Mouse (Mus musculus): ENCODE data around the gene Eppin. TPM values are rescaled to one million over a fixed set of nuclear protein-coding genes. Genes with fewer than 3 reads are reported as not detected.
A peak's percentile ranks its signal among the peaks of the same experiment; 100 is the strongest.
"Not testable (repeated sequence)": the region's sequence is repeated elsewhere in the genome, so short reads cannot be mapped to it uniquely, and the experiment has no call there.

Eppin gene
- polyA plus RNA-seq, 1 experiment from 2014 or later, result not detected

DNA sequence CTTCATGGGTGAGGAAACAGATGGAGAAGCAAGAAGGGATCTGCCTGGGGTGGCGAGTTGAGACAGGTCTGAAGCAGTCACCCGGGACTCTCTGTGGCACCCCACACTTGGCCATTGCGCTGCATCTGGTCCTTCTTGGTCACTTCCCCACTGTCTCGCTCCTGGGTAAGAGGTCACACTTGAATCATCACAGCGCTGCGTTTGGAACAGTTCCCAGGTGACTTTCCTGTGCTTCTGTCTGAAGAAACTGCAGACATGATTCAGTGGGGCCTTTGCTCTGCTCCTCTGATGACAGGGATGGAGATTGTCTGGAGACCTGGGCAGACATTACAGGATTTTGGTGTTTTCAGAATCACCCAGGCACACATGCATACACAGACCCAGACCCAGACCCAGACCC, 15.4 kb upstream of the Eppin start:
- H3K27ac ChIP-seq (replicated peaks; ENCODE audit: low read depth, low read length), result no peak overlapping the region
- ATAC-seq (ENCODE audit: low read depth) (no peak), DNase-seq (ENCODE audit: low spot score) (no peak)
- H3K4me1 ChIP-seq (ENCODE audit: control insufficient read depth, insufficient read depth, low read length), result no peaks in the 10 kb centered on the region
- WGBS, result 80% methylated on average over 6 of the region's 6 CpGs
- no peaks in the 10 kb centered on the region for H3K9me3 ChIP-seq (ENCODE audit: control insufficient read depth, low read length)
- H3K9ac ChIP-seq (ENCODE audit: low read depth, low read length), result no peak overlapping the region
- no peak overlapping the region for H3K4me2 ChIP-seq (ENCODE audit: low read depth, low read length)
- H3K27me3 ChIP-seq (replicated peaks; ENCODE audit: control insufficient read depth, insufficient read depth, low read length), result no peaks in the 10 kb centered on the region
- no peak overlapping the region for H3K4me3 ChIP-seq (ENCODE audit: low read depth, low read length)
- no peaks in the 10 kb centered on the region for H3K36me3 ChIP-seq (ENCODE audit: control insufficient read depth, insufficient read depth, low read length)

DNA sequence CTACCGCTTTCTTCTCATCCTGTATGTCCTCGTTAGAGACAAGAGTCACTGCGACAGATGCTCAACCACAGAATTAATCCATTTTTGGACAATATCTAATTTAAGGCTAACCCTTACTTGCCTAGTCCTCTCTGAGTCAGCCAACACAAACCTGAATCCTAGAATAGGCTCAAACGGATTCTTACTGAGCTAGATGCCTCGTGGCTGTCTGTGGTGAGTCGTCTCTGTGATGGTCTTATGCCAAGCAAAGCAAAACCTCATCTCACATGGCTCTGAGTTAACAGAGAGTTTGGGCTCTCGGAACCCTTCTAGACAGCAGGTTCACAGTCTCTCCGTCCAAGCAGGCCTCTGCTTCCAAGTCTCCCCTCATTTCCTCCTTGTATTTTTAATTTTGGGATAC, 11.0 kb upstream of the Eppin start:
- H3K27ac ChIP-seq (replicated peaks; ENCODE audit: low read depth, low read length), result no peak overlapping the region
- H3K4me3 ChIP-seq (ENCODE audit: low read depth, low read length), result no peak overlapping the region
- no peak for DNase-seq (ENCODE audit: low spot score)
- WGBS, result 81% methylated on average over 8 of the region's 8 CpGs
- peaks cover 3% of the 10 kb centered on the region; the same call in 1 of the 2 replicates for H3K9me3 ChIP-seq (ENCODE audit: control insufficient read depth, low read length)
- H3K4me2 ChIP-seq (ENCODE audit: low read depth, low read length), result no peak overlapping the region
- H3K36me3 ChIP-seq (ENCODE audit: control insufficient read depth, insufficient read depth, low read length), result no peaks in the 10 kb centered on the region
- ATAC-seq (ENCODE audit: low read depth), result no peak
- H3K4me1 ChIP-seq (ENCODE audit: control insufficient read depth, insufficient read depth, low read length), result no peaks in the 10 kb centered on the region
- H3K27me3 ChIP-seq (replicated peaks; ENCODE audit: control insufficient read depth, insufficient read depth, low read length), result no peaks in the 10 kb centered on the region
- no peak overlapping the region for H3K9ac ChIP-seq (ENCODE audit: low read depth, low read length)

DNA sequence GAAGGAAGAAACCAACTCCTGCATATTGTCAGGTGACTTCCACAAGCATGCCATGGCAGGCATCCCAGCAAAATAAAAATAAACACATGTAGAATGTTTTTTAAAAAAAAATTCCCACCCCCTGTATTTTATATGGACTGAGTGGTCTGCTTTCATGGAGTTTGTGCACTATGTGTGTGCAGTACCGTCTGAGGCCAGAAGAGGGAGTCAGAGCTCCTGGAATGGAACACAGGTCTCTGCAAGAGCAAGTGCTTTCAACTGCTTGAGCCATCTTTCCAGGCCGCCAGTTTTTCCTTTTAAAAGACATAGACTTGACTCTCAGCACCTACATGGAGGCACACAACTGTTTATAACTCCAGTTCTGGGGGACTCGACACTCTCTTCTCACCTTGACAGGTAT, 10.1 kb upstream of the Eppin start:
- 90% methylated on average over 3 of the region's 3 CpGs for WGBS
- Histone ChIP-seq H3K9ac (ENCODE audit: low read depth, low read length) (no peak overlapping the region), H3K4me2 (ENCODE audit: low read depth, low read length) (no peak overlapping the region), H3K27ac (replicated peaks; ENCODE audit: low read depth, low read length) (no peak overlapping the region), H3K4me3 (ENCODE audit: low read depth, low read length) (no peak overlapping the region), H3K4me1 (ENCODE audit: control insufficient read depth, insufficient read depth, low read length) (no peaks in the 10 kb centered on the region), H3K9me3 (ENCODE audit: control insufficient read depth, low read length) (peaks cover 3% of the 10 kb centered on the region; the same call in 1 of the 2 replicates), H3K27me3 (replicated peaks; ENCODE audit: control insufficient read depth, insufficient read depth, low read length) (no peaks in the 10 kb centered on the region), H3K36me3 (ENCODE audit: control insufficient read depth, insufficient read depth, low read length) (no peaks in the 10 kb centered on the region)
- DNase-seq (ENCODE audit: low spot score), result no peak
- no peak for ATAC-seq (ENCODE audit: low read depth)

DNA sequence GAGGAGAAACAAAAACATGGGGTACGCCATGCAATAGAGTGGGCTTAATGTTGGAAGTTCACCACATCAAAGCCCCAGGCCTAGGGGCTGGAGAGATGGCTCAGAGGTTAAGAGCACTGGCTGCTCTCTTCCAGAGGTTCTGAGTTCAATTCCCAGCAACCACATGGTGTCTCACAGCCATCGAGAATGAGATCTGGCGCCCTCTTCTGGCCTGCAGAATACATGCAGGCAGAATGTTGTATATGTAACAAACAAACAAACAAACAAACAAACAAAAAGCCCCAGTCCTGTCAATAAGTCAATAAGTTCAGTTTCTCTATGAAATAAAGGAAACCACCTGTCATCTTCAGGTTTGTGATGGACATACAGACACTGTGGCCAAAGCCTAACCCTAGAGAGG, 6.8 kb upstream of the Eppin start:
- H3K27ac ChIP-seq (replicated peaks; ENCODE audit: low read depth, low read length), result no peak overlapping the region
- no peaks in the 10 kb centered on the region for H3K4me1 ChIP-seq (ENCODE audit: control insufficient read depth, insufficient read depth, low read length)
- no peak overlapping the region for H3K4me2 ChIP-seq (ENCODE audit: low read depth, low read length)
- no peak overlapping the region for H3K4me3 ChIP-seq (ENCODE audit: low read depth, low read length)
- ATAC-seq (ENCODE audit: low read depth) (no peak), DNase-seq (ENCODE audit: low spot score) (no peak)
- no peaks in the 10 kb centered on the region for H3K36me3 ChIP-seq (ENCODE audit: control insufficient read depth, insufficient read depth, low read length)
- H3K27me3 ChIP-seq (replicated peaks; ENCODE audit: control insufficient read depth, insufficient read depth, low read length), result no peaks in the 10 kb centered on the region
- H3K9ac ChIP-seq (ENCODE audit: low read depth, low read length), result no peak overlapping the region
- peaks cover 3% of the 10 kb centered on the region; the same call in 1 of the 2 replicates for H3K9me3 ChIP-seq (ENCODE audit: control insufficient read depth, low read length)
- 67% methylated on average over 3 of the region's 3 CpGs for WGBS

DNA sequence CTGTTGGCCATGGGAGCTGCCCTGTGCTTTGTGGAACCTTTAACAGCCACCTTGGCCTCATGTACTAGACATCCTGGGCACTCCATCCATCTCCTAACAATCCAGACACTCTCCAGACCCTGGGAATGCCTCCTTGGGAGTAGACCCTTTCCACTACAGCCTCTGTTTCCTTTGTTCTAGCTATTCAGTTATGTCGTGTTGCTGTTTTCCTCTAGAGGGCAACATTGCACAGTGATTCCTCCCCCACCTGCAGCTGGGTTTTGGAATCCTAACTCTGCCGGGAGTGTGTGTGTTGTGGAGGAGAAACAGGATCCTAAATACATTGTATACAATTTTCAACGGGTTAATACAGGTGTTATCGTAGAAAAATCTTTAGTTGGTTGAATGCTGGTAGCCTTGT, 1.4 kb downstream of the Eppin start:
- no peak overlapping the region for H3K4me2 ChIP-seq (ENCODE audit: low read depth, low read length)
- H3K27ac ChIP-seq (replicated peaks; ENCODE audit: low read depth, low read length), result no peak overlapping the region
- H3K9ac ChIP-seq (ENCODE audit: low read depth, low read length), result no peak overlapping the region
- no peak overlapping the region for H3K4me3 ChIP-seq (ENCODE audit: low read depth, low read length)
- WGBS, result 4% methylated on average over 4 of the region's 4 CpGs
- no peaks in the 10 kb centered on the region for H3K4me1 ChIP-seq (ENCODE audit: control insufficient read depth, insufficient read depth, low read length)
- no peaks in the 10 kb centered on the region for H3K27me3 ChIP-seq (replicated peaks; ENCODE audit: control insufficient read depth, insufficient read depth, low read length)
- ATAC-seq (ENCODE audit: low read depth) (peak; percentile 44; the same call in 1 of the 2 replicates), DNase-seq (ENCODE audit: low spot score) (peak; percentile 69)
- H3K9me3 ChIP-seq (ENCODE audit: control insufficient read depth, low read length), result no peaks in the 10 kb centered on the region
- H3K36me3 ChIP-seq (ENCODE audit: control insufficient read depth, insufficient read depth, low read length), result no peaks in the 10 kb centered on the region

DNA sequence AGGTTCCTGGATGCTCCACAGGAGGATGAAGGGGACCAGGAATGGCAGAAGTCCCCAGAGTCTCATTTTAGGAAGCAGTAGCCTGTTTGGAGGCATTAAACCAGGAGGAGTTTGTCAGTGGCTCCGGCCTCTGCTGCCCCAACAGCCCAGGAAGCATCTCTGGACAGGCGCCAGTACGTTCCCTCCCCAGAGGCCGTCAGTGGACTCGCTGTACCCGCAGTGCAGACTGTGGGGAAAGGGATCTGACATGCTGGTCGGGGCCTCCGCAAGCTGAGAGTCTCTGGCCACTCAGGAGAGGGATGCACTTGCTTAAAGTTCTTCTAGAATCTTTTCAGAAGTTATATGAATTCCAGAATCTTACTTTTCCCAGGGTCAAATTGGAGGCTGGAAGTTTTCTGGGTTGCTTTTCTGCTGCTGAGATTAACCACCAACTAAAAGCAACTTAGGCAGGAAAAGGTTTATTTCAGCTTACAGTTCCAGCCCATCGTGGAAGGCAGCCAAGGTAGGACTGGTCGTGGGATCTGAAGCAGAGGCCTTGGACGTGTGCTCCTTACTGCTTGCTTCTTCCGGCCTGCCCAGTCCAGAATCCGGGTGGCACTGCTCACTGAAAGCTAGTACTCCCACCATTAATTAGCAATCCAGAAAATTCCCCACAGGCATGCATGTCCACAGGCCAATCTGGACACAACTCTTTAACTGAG, 8.2 kb downstream of the Eppin start, which contains the start of gene Wfdc6a:
Wfdc6a (minus strand) TSS at position 423 of the 701 bp plus-strand sequence.
- WGBS, result 51% methylated on average over 13 of the region's 13 CpGs
- not testable (repeated sequence) for H3K27ac ChIP-seq (replicated peaks; ENCODE audit: low read depth, low read length); H3K36me3 ChIP-seq (ENCODE audit: control insufficient read depth, insufficient read depth, low read length); H3K4me3 ChIP-seq (ENCODE audit: low read depth, low read length); H3K4me2 ChIP-seq (ENCODE audit: low read depth, low read length); H3K9me3 ChIP-seq (ENCODE audit: control insufficient read depth, low read length); H3K27me3 ChIP-seq (replicated peaks; ENCODE audit: control insufficient read depth, insufficient read depth, low read length); H3K9ac ChIP-seq (ENCODE audit: low read depth, low read length); ATAC-seq (ENCODE audit: low read depth); H3K4me1 ChIP-seq (ENCODE audit: control insufficient read depth, insufficient read depth, low read length)
- DNase-seq (ENCODE audit: low spot score), result peak; percentile 53

DNA sequence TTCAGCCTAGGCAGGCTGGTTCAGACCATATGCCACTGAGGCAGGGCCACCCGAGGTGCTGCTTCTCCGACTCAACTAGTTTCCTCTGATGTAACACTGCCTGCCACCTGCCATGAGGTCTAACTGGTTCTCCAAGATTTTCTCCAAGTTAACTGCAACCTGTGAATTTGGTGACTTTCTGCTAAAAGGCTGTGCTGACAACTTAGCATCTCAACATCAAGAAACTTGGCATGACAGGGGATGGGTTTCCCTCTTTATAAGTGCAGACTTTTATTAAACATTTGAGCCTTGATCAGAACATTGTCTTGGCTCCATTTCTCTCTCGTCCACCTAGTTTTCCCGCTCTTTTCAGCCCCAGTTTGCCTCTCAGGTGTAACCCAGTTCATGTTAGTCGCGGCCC, 20.0 kb downstream of the Eppin start, which contains the start of gene Spint3:
Spint3 (minus strand) TSS at position 101 of the 400 bp plus-strand sequence.
- H3K27me3 ChIP-seq (replicated peaks; ENCODE audit: control insufficient read depth, insufficient read depth, low read length); H3K4me1 ChIP-seq (ENCODE audit: control insufficient read depth, insufficient read depth, low read length); H3K9me3 ChIP-seq (ENCODE audit: control insufficient read depth, low read length); H3K4me2 ChIP-seq (ENCODE audit: low read depth, low read length); H3K27ac ChIP-seq (replicated peaks; ENCODE audit: low read depth, low read length); ATAC-seq (ENCODE audit: low read depth); H3K9ac ChIP-seq (ENCODE audit: low read depth, low read length); H3K36me3 ChIP-seq (ENCODE audit: control insufficient read depth, insufficient read depth, low read length); H3K4me3 ChIP-seq (ENCODE audit: low read depth, low read length); DNase-seq (ENCODE audit: low spot score): not testable (repeated sequence)
- 83% methylated on average over 6 of the region's 6 CpGs for WGBS

DNA sequence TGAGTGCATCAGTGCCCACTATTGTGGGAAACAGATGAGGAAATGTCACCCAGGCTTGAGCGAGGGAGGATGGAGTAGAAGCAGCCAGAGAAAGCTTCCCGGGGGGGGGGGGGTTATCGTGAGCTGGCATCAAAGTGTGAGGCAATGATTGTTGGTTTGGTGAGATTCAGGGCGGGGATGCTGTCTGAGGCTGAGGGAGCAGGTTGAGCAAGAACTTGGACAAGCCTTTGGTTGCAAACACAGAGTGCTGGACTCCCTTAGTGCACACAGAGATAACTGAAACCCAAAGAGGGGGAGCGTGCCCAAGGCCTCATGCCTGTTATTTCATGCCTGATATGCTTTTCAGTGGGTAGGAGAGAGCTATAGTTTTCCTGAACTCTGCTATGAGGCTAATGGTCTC, 25.9 kb downstream of the Eppin start:
- Histone ChIP-seq H3K4me1 (ENCODE audit: control insufficient read depth, insufficient read depth, low read length) (0 out of 2 replicates have a peak, but pooled peaks cover 4% of the 10 kb centered on the region), H3K9ac (ENCODE audit: low read depth, low read length) (no peak overlapping the region), H3K4me2 (ENCODE audit: low read depth, low read length) (no peak overlapping the region), H3K27me3 (replicated peaks; ENCODE audit: control insufficient read depth, insufficient read depth, low read length) (no peaks in the 10 kb centered on the region), H3K4me3 (ENCODE audit: low read depth, low read length) (no peak overlapping the region), H3K9me3 (ENCODE audit: control insufficient read depth, low read length) (no peaks in the 10 kb centered on the region), H3K27ac (replicated peaks; ENCODE audit: low read depth, low read length) (no peak overlapping the region), H3K36me3 (ENCODE audit: control insufficient read depth, insufficient read depth, low read length) (no peaks in the 10 kb centered on the region)
- 90% methylated on average over 5 of the region's 5 CpGs for WGBS
- ATAC-seq (ENCODE audit: low read depth) (no peak), DNase-seq (ENCODE audit: low spot score) (no peak)

DNA sequence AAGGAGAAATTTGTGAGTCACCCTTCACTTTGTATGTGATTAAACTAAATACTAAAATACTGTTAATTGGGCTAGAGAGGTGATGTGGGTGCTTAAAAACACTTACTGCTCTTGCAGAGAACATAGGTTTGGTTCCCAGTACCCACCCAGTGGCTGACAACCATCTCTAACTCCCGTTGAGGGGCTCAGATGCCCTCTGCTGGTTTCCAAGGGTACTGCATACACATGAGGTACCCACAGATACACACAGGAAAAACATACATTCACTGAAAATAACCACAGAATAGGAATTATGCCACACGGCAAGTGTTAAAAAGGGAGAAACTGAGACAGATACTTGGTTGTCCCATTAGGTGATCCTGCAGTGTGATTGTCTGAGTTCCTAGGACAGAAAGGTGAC, 26.4 kb downstream of the Eppin start:
- Histone ChIP-seq H3K27ac (replicated peaks; ENCODE audit: low read depth, low read length) (no peak overlapping the region), H3K36me3 (ENCODE audit: control insufficient read depth, insufficient read depth, low read length) (no peaks in the 10 kb centered on the region), H3K4me3 (ENCODE audit: low read depth, low read length) (no peak overlapping the region), H3K4me1 (ENCODE audit: control insufficient read depth, insufficient read depth, low read length) (0 out of 2 replicates have a peak, but pooled peaks cover 5% of the 10 kb centered on the region), H3K9ac (ENCODE audit: low read depth, low read length) (no peak overlapping the region), H3K4me2 (ENCODE audit: low read depth, low read length) (no peak overlapping the region), H3K27me3 (replicated peaks; ENCODE audit: control insufficient read depth, insufficient read depth, low read length) (no peaks in the 10 kb centered on the region), H3K9me3 (ENCODE audit: control insufficient read depth, low read length) (no peaks in the 10 kb centered on the region)
- 84% methylated on average over 2 of the region's 2 CpGs for WGBS
- DNase-seq (ENCODE audit: low spot score), result no peak
- ATAC-seq (ENCODE audit: low read depth), result no peak
